Mouse (Mus musculus): ENCODE results near the gene Gpnmb.

Gene Gpnmb

DNA sequence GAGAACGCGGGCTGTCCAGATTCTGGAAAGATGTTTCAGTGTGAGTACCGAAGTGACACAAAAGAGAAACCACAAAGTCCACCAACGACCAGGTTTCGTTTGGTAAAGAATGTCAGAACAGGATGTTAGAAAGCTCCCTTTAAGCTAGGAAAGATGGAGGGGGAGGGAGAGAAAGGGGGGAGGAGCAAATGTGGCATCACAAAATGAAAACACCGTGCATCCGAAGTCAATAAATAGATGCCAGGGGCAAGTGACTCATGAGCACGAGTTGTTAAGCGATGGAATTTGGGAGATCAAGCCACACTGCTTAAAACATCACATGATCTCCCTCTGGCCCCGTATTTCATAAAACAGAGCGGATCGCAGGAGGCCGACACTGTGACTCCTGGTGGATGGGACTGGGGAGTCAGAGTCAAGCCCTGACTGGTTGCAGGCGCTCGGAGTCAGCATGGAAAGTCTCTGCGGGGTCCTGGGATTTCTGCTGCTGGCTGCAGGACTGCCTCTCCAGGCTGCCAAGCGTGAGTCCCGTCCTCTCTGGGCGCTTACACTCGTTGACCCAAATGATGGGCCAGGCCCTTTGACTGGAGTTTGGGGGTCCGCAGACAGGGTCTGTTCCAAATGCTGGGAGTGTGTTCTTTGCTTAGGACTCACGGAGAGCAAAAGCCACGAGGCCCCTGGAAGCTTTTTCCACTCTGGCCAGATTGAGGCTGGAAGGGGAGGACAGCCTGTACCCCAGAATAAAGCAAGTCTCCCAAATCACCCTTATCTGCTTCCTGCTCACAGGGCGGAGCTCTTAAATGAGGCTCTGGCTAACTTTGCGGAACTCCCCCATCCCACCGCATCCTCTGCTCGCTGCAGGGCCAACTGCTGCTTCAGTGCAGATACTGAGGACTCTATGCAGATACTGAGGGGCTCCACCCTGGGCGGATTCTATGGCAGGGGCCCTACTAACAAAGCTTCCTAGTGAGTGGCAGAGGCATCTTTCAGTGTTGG lies at the start of gene Gpnmb:
Gpnmb (plus strand) TSS at position 272 of the 993 bp plus-strand sequence.
- no peak for DNase-seq

DNA sequence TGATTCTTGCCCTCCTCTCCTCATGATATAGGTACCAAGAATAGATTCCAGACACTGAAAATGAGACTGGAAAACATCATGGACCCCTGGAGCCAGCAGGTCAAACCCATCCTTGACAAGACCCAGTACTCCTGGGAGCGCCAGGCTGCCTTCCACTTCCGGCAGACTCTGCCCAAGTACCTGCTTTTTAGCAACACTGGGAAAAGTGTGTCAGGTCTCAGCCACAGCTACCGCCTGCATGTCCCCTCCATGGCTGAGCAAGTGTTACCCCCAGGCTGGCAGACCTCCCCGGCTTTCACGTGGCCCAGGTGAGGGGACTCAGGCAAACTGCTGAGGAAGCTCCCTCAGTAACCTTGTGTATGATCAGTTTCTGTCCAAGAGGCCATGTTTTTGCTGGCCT lies 46.4 kb upstream of the Gpnmb start:
- DNase-seq: no peak

DNA sequence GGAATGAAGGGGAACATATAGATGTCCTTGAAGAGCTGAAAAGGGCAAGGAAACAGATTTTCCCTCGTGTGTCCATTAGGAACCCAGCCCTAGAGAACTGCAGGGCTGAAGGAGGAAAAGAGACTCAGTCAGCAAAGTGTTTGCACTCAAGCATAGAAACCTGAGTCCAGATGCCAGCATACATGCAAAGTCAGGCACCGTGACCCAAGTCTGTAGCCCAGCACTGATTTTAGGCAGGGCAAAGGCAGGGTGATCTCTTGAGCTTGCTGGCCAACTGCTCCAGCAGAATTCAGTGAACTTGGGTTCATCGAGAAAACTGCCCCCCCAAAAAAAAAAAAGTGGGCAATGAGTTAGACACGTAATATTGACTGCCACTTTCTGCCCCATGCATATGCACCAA lies 44.4 kb upstream of the Gpnmb start:
- peak; percentile 36 for DNase-seq

DNA sequence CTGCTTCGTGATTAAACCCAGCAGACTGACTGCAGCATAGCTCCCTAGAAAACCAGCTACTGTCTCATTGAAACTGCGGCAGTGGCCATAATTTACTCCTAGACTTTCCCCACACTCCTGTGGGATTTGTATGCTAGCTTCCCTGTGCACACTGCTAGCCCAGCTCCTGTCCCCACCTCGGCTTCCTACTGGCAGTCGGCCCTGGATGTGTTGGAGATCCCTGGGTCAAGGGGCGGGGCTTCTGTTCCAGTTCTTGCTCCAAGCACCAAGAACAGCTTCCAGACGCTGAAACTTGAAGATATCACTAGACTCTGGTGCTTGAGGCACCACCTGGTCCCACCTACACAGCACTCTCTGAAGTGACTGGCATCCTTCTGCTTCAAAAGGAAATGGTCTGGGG lies 38.2 kb upstream of the Gpnmb start:
- no peak for DNase-seq

GRCm38 (mm10) chr6:48998796-48999195 lies 37.5 kb upstream of the Gpnmb start:
- no peak for DNase-seq

DNA sequence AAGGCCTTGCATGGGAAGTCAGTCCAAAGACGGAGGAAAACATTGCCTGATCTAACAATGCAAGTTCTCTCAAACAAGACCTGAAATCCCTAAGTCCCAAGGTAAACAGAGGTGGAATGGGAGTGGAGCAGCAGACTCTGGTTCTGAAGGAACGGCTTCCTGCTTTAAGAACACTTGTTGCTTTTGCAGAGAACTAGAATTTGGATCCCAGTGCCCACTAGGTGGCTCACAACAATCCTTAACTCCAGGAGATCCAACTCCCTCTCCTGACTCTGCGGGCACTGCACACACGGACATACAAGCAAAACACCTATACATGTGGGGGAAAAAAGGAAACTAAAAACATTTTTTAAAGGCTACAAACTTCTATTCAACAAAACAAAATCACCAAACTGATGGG lies 33.0 kb upstream of the Gpnmb start:
- DNase-seq: no peak

- peak; percentile 29 for DNase-seq
These were observed 28.4 kb upstream of the Gpnmb start for GRCm38 (mm10) chr6:49007981-49008380.

- DNase-seq: no peak
These were observed 27.8 kb upstream of the Gpnmb start for GRCm38 (mm10) chr6:49008420-49009160.

GRCm38 (mm10) chr6:49009161-49009555 lies 27.2 kb upstream of the Gpnmb start:
- DNase-seq: no peak

GRCm38 (mm10) chr6:49009665-49010064 lies 26.7 kb upstream of the Gpnmb start:
- no peak for DNase-seq

GRCm38 (mm10) chr6:49011191-49011590 lies 25.2 kb upstream of the Gpnmb start:
- DNase-seq: no peak

DNA sequence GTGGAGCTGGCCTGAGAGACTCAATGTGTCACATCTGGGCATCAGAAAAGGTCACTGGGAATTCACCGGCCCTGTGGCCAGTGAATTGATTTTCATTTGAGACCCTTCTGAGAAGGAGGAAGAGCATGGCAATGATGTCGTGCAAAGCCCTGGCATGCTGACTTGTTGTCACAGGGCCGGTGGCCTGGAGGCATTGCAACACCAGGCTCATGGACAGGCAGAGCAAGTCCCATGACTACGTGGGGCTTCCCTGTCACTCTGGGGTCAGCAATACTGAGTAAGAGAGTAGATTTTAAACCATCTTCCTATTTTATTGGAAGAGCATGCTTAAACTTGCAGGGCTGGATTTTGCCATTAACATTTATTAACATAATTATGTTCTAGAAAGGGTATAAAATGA lies 23.3 kb upstream of the Gpnmb start:
- DNase-seq: no peak

DNA sequence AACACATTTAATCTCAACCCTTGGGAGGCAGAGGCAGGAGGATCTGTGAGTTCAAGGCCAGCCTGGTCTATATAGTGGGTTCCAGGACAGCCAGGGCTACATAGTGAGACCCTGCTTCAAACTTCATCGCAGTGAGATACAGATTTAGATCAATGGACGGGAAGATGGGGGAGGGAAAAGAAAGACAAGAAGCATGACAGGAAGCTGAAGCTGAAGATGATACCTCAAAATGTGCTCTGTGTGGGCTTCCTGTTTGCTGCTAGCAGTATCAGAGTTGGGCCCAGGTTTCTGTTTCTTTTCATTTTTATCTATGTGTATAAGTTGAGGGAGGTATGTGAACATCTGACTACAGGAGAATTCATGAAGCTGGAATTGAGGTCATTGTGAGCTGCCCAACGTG lies 22.9 kb upstream of the Gpnmb start:
- DNase-seq: no peak

- no peak for DNase-seq
These were observed 19.2 kb upstream of the Gpnmb start for GRCm38 (mm10) chr6:49017150-49017549.

GRCm38 (mm10) chr6:49019341-49019740 lies 17.0 kb upstream of the Gpnmb start:
- DNase-seq: no peak

GRCm38 (mm10) chr6:49021141-49022012 lies 15.0 kb upstream of the Gpnmb start:
- DNase-seq: no peak

GRCm38 (mm10) chr6:49022384-49022783 lies 14.0 kb upstream of the Gpnmb start:
- no peak for DNase-seq

DNA sequence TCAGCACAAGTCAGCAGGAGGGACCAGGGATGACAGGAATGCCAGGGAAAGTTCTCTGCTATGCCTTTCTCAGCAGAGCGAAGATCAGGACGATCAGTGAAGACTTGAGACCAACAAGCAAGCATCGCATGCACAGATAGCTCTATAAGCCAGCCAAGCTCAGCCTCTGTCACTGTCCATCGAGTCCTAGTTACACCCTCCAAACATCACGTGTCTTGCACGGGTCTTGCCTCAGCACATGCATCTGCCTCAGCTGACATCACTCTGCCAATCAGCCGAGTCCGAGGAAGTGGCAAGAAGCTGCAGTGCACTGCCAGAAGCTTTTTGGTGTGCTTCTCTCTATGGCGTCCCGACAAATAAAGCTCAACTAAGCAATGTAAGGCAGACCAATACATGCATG lies 13.0 kb upstream of the Gpnmb start:
- DNase-seq: no peak

DNA sequence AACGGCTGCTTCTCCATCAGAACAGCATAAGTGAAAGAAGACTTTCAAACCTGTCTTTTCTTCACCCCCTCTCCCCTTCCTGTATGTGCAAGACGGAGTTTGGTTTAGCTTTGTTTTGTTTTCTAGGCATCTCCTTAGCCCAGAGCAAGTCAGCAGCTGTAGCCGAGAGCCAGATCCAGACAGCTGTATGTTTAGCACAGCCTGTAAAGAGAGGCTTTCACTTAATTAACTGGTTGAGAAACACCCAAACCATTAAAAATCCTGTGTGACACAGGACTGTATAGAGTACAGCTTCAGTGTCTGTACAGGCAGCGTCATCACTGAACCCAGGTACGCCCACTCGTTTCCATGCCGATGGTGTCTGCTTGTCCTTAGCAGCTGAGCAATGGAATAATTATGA lies 11.1 kb upstream of the Gpnmb start:
- no peak for DNase-seq

DNA sequence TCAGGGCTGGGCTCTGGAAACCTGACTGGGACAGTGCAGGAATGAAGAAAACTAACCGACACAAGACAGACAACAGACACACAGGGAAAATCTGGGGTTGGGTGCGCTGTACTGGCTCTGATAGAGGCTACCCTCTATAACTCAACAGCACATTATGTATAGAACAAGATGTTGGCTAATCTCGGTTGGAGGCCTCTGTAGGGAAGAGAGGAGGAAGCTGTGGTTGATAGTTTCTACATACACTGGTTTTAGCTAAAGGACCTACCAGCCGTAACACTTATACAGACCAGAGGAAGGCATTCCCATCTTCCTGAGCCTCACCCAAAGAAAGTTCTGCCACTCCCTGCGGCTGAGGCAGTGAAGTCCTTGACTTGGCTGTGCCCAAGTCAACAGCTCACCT lies 9.8 kb upstream of the Gpnmb start:
- DNase-seq: no peak

GRCm38 (mm10) chr6:49028019-49028418 lies 8.3 kb upstream of the Gpnmb start:
- DNase-seq: no peak

- no peak for DNase-seq
These were observed 7.6 kb upstream of the Gpnmb start for GRCm38 (mm10) chr6:49028708-49029107.

GRCm38 (mm10) chr6:49031230-49031629 lies 5.1 kb upstream of the Gpnmb start:
- DNase-seq: no peak
